Mouse (Mus musculus) right cerebral cortex, postnatal 36 days (tissue): ENCODE measurements around the gene Ppp1r7.
"Not testable (repeated sequence)": the region's sequence is repeated elsewhere in the genome, so short reads cannot be mapped to it uniquely, and the experiment has no call there.

Experiments used
- DNase-seq, 2 experiments: peaks; one replicate each; pipeline ENCODE4 v3.0.0; 2022; ENCODE audit warnings: low spot score in 2 of 2, mixed read lengths in 1 of 2

The Ppp1r7 gene

GRCm38 (mm10) chr1:93342648-93343503, at the start of gene Ppp1r7, which contains the start of gene Pask:
Gene Ppp1r7 (plus strand): TSS chr1:93342854.
Gene Pask (minus strand): TSS chr1:93343482.
- peak; percentile 93 to 95 for DNase-seq

DNA sequence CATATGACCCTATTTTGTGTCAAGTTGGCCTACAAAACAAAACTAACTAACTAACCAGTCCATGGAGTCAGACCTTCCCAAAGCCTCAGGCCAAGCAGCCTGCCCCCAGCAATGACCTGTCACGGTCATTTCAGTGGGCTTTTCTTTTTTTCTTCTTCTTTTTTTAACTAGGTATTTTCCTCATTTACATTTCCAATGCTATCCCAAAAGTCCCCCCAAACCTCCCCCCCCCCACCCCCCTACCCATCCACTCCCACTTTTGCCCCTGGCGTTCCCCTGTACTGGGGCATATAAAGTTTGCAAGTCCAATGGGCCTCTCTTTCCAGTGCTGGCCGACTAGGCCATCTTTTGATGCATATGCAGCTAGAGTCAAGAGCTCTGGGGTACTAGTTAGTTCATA, 48.2 kb upstream of the Ppp1r7 start:
- DNase-seq: not testable (repeated sequence)

DNA sequence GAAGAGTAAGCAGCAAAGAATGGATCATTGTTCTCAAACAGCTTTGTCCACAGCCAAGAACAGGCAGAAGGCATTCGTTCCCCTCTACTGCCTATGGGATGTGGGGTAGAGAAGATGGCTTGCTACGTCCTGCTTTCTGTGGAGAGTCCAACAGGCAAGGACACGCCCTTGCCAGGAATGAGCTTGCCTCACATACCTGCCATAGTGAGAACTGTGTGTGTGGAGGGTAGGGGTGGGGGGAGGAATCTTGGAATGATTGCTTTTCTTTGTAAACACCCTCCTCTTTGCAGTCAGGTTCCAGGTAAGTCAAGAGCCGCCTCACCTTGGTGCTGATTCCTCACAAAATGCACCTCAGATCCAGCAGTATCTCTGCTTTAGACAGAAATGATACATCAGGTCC, 42.9 kb upstream of the Ppp1r7 start:
- no peak for DNase-seq

DNA sequence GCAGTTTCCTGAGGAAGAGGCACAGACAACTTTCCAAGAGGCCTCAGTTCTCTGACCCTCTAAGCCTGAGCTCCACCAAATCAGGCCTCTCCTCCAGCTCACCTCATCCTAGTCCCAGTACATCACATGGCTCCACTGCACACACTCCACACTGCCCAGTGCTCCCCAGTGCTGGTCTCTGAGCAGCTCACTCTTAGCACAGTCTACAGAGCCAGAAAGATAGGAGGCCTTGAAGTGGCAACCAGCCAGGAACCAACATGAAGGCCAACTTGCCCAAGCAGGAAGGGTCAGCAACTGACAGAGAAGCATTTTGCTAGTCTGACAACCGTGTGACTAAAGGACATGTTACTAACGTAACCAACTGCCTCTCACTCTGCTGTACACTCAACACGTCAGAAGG, 42.1 kb upstream of the Ppp1r7 start:
- DNase-seq: no peak

GRCm38 (mm10) chr1:93305581-93306337, 36.9 kb upstream of the Ppp1r7 start, which contains the start of gene Mterf4:
Gene Mterf4 (minus strand): TSS chr1:93305915.
- peak; percentile 72 to 73 for DNase-seq

- DNase-seq: no peak
These were observed 18.7 kb upstream of the Ppp1r7 start for GRCm38 (mm10) chr1:93323973-93324372.

- DNase-seq: no peak
These were observed 16.2 kb upstream of the Ppp1r7 start for GRCm38 (mm10) chr1:93326446-93326845.

DNA sequence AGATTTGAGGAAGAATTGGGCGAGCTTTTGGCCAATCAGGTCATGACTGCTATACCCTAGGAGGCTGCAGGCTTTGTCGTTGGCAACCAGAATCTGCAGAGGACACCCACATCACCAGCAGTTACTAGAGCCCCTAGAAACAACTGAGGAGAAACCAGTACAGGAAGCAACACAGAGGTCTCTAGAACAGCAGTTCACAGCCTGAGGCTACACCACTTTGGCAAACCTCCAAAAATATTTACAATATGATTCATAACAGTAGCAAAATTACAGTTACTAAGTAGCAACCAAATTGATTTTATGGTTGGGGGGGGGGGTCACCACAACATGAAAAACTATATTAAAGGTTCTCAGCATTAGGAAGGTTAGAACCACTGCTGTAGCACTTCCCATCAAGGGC, 8.0 kb upstream of the Ppp1r7 start:
- DNase-seq: no peak

DNA sequence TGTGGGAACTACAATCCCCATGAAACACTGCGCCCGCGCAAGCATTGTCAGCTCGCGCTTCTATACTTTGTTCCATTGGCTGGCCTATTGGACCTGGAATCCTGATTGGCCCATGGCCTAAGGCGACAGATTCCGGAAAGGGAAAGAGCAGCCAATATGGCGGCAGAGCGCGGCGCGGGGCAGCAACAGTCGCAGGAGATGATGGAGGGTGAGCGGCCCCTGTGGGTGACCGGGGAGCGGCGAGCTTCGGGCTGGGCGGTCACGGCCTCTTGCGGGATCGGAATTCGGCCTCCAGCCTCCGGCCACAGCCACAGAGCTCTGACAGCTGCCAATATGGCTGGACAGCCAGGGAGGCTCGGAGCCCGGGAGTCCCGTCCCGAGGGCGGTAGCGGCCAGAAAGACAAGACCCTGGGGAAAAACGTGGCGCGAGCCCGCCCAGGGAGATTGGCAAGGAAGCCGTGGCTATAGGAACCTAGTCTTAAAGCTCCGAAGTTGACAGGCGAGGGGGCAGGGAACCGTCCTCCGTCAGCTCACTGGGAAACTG, 922 bp downstream of the Ppp1r7 start:
- peak; percentile 94 for DNase-seq

DNA sequence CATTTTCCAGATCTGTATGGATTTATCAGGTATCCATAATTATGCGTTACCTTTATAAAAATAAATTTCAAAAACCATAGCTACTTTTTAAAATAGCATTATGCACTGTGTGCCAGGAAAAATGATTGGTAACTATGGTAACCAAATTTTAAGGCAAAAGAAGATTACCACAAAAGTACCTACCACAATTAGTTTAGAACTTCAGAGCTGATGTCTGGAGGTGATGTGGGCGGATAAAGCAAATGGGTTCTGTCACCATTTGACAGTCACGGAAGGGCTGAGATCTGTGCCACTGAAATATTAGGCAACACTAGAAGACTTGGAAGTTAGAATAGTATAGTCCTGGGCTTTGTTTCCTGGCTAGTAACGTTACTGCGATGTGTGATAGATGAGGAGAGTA, 4.5 kb downstream of the Ppp1r7 start:
- DNase-seq: peak in 1 of 2 experiments; percentile 12

DNA sequence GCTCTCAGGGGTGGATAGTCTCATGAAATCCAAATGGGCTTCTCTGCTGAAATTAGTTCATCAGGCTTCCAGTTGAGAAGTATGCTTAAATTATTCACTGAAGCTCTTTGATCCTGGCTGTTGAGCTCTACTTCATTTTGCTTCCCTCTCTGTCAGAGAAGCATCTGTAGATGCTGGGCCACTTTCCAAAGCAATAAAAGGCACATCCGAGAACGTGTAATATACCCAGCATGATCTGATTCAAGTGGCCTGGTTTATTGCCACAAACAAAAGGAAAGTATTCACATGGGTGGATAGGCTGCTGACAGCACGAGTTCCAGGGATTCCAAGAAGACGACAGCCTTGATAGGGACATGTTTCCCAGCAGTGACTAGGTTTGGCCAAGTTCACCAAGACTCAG, 7.0 kb downstream of the Ppp1r7 start:
- DNase-seq: no peak

DNA sequence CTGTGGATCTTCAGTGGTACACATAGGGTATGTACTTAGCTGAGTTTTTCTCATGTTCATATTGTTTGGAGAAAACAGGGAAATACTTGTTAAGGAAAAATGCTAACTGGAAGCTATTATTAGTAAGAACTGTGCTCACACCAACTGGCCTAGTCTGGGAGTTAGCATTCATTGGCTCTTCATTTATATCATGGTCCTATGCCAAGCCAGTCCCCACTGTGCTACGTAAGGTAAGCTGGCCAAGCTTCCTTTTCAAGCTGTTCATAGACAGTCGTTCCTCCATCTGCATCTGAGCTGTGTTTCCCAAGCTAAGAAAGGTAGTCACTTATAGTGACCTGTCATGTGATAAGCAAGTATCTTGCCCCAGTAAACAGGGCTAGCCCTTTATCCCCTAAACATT, 10.1 kb downstream of the Ppp1r7 start:
- peak; percentile 8 to 49 for DNase-seq

DNA sequence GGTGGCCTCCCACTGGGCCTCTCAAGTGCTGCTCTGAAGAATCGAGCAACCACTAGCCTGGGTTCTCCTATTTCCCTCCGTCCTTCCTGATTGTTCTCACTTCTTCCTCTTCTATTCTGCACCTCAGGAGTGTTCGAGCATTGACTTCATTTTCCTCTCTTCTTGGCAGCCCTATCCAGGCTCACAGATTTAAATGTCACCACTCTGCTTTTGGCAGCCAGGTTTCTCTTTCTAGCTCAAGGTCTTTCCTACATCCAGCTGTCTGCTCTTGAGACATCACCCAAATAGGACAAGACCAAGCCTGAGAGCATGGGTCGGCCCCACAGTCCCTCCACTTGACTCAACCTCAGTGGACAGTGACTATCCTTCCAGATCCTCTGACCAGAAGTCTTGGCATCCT, 20.0 kb downstream of the Ppp1r7 start:
- no peak for DNase-seq

DNA sequence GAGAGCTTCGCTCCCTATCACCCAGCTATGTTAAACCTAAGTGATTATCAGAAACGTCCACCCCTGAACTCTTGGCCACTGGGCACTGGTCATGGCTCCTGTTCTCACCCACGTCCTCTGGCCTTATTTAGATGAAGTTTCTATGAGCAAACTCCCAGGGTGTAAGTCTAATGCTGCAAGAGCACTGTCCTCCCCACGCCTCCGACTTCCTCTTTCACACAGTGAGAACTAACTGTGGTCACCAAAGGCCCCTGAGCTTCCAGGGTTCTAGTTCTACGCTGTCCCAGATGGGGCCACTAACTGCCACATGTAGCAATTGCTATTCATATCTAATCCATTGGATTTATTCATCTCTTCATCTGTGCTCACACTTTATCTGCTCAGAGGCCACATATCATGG, 23.0 kb downstream of the Ppp1r7 start:
- no peak for DNase-seq

GRCm38 (mm10) chr1:93373665-93374064, 31.0 kb downstream of the Ppp1r7 start, which contains the start of gene Ano7:
Gene Ano7 (plus strand): TSS chr1:93373930.
- no peak for DNase-seq

- DNase-seq: no peak
These were observed 34.7 kb downstream of the Ppp1r7 start for GRCm38 (mm10) chr1:93377307-93377706.

GRCm38 (mm10) chr1:93379117-93379516, 36.5 kb downstream of the Ppp1r7 start:
- no peak for DNase-seq

DNA sequence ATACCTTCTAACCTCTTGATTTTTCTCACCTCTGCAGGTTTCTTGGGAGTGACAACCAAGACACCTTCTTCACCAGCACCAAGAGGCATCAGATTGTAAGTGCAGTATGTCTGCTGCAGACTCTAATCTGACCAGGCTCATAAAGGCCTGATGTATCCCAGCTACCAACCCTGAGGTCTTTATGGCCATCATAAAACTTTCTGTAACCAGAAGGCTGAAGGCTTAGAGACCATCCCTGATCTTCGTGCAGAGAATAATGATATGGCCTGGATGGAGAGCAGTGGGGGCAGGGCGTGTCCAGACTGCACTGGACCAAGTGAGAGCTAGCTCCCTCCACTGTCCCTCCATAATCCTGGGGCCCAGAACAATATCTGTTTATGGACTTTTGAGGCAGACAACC, 44.5 kb downstream of the Ppp1r7 start:
- no peak for DNase-seq

- DNase-seq: no peak
These were observed 46.3 kb downstream of the Ppp1r7 start for GRCm38 (mm10) chr1:93388906-93389305.

GRCm38 (mm10) chr1:93401191-93402052, 58.8 kb downstream of the Ppp1r7 start:
- no peak for DNase-seq

DNA sequence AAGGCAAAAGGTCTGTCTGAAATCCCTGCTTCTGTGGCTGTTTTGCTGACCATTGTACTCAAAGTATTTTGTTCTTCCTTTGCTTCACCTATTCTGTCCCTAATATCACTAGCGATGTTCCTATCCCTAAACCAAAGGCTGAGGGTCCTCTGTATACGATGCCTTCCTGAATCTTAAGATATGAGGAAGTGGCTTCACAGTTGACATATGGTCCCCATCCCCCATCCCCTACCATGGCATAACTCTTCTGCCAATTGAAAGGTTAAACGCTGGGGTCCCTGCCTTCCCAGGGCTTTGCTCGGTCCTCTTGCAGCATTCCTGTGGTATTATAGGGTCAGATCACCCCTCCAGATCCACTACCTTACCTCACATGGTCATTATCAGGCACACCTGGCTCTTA, 60.7 kb downstream of the Ppp1r7 start:
- no peak for DNase-seq
